Mouse (Mus musculus) right cerebral cortex, postnatal 36 days (tissue): ENCODE results near the gene Gnai3.

Source experiments
- DNase-seq, 2 experiments: peaks; one replicate each; pipeline ENCODE4 v3.0.0; 2022; ENCODE audit warnings: low spot score in 2 of 2, mixed read lengths in 1 of 2

Gnai3 gene

DNA sequence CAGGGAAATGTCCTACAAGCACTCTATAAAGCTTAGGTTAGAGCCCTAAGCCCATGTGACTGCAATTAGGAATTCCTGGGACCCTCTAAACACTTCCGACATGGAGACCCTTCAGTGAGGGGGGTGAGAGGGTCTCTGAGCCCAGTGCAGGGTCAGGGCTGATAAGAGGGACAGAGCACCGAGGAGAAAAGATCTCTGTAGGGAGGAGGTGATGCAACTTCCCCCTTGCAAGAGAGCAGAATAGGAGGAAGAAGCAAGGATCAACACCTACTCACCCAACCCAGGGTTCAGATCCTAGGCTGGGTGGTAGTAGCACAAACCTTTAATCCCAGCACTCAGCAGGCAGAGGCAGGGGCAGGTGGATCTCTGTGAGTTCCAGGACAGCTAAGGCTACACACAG is 62.8 kb downstream of the Gnai3 start:
- DNase-seq = no peak

DNA sequence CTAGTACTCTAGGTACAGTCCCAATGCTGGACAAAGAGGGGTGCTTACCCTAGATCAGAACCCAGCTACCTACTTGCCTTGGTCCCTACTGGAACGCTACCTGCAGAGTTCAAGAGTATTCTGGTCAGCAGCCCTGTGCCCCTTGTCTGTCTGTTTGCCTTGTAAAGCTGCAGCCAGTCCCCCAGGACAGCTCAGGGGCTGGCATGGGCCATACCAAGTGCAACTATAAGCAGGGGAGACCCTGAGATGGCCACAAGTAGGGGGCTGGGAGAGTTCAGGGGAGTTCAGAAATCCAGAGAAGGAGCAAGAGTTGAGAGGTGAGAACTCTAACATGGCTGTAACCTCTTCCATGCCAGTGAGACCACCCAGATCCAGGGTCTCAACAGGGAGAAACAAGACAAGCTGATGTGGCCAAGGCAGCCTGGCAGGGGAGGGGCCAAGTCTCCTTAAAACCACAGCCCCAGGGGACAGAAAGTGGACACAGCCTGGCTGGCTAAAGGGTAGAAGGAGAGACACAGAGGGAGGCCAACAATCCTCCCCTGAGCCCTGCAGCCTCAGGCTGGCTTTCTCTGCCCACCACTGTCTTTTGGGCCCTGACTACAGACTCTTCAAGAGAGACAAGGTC is 63.6 kb downstream of the Gnai3 start:
- DNase-seq = no peak

- DNase-seq = no peak
Measured at GRCm38 (mm10) chr3:108081681-108082080, 64.3 kb downstream of the Gnai3 start.

GRCm38 (mm10) chr3:108076836-108077235 is 69.1 kb downstream of the Gnai3 start:
- DNase-seq = no peak

GRCm38 (mm10) chr3:108072983-108073569 is 72.9 kb downstream of the Gnai3 start:
- no peak for DNase-seq

GRCm38 (mm10) chr3:108070295-108071293 is 75.4 kb downstream of the Gnai3 start:
- peak in 1 of 2 experiments; percentile 41 for DNase-seq

- no peak for DNase-seq
Measured at GRCm38 (mm10) chr3:108069231-108069870, 76.6 kb downstream of the Gnai3 start.

GRCm38 (mm10) chr3:108068826-108069225 is 77.1 kb downstream of the Gnai3 start:
- DNase-seq = no peak

GRCm38 (mm10) chr3:108067370-108067934 is 78.5 kb downstream of the Gnai3 start:
- DNase-seq = no peak

DNA sequence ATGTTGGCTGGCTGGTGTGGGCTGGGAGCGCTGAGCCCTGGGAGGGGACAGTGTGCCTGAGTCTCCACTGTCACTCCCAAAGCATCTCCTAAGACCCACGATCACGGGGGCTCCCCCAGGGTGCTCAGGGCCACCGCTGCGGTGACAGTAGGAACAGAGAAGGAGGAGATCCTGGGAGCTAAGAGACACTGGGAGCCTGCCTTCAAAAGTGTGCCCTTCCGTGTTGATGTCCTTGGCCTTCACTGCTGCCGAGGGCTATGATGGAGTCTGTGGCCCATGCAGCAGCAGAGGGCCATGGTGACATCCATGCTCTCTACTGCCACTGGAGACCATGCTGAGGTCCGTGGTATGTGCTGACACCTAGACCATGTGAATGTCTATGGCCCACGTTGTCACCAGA is 80.4 kb downstream of the Gnai3 start:
- DNase-seq = no peak

DNA sequence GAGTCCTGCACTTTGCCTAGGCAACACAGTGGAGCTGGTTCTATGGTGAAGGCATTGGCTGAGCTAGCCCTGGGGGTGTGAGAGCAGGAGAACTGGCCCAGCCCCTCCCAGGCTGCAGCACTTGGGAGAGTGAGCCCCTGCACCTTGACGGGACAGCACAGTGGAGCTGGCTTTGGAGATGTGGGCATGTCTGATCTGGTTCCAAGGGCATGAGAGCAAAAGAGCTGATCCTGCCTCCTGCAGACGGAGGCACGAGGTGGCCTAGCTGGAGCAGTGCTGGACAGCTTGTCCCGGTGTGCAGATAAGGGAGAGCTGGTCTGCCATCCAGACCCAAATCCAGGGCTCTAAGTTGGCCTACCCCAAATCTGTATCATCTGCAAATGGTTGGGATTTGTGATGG is 81.3 kb downstream of the Gnai3 start:
- no peak for DNase-seq

DNA sequence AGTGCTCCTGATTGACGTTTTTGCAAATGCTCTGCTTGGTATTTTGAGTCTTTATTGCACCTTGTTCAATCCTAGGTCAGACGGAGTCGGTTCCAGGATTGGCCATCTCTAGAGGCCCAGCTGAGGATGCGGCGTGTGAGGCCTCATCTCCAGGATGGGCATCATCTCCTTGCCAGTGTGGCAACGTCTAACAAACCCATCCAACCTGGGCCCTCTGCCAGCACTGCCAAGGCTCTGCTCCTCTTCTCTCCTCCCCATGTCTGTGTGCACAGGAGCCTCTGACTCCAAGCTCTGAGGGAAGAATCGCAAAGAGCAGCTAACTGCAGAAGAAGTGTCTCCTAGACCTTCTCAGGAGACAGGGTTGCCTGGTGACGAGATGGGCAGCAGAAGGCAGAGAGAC is 83.3 kb downstream of the Gnai3 start:
- no peak for DNase-seq

- no peak for DNase-seq
Measured at GRCm38 (mm10) chr3:108061420-108061819, 84.5 kb downstream of the Gnai3 start.
